Mouse (Mus musculus) Patski (cell line): Measurements from ENCODE around the gene Ankrd55. TPM values are rescaled to one million over a fixed set of nuclear protein-coding genes. Genes with fewer than 3 reads are reported as not detected.

Source experiments
- ATAC-seq: fragments of 100-300 bp; one replicate; pipeline ENCODE4 v1.8.0; 2021
- CTCF ChIA-PET: fragments of 350-600 bp; sonication (Branson Sonifier 250); formaldehyde crosslinking; loops from one replicate; lab custom pipeline; 2022; ENCODE audit warnings: inconsistent platforms; lab: Charles Lee
- POLR2A ChIA-PET: fragments of 350-600 bp; sonication (Branson Sonifier 250); formaldehyde crosslinking; loops from one replicate; lab custom pipeline; 2022; ENCODE audit warnings: antibody characterized with exemption, inconsistent platforms; lab: Charles Lee
- DNase-seq: peaks from one replicate; pipeline ENCODE4 v3.0.0-alpha.2; 2011; ENCODE audit warnings: low read depth, low spot score
- H3K27me3 ChIP-seq: fragments of 371-371 bp; one replicate; pipeline ENCODE4 v1.5.1; 2021
- CTCF ChIP-seq: fragments of 100-300 bp; IDR thresholded peaks from one replicate; pipeline ENCODE4 v1.5.1; 2021
- in situ Hi-C: fragments of 300-500 bp; cut with MboI; formaldehyde crosslinking; loops from 3 replicates; pipeline ENCODE4 v1.11.1; 2018; ENCODE audit warnings: low pct_unique_long_range_greater_than_20kb, mixed read lengths
- polyA plus RNA-seq: library from polyadenylated mRNA; unstranded; gene quantifications from one replicate; pipeline ENCODE4 v1.2.3, GENCODE M21; 2021

Gene Ankrd55
- polyA plus RNA-seq, 1 experiment from 2014 or later = 1.2 TPM

GRCm38 (mm10) chr13:112433271-112433670, 145.0 kb downstream of the Ankrd55 start:
- no peak for ATAC-seq
- TF ChIP-seq CTCF = no peak
- ChIA-PET POLR2A (interaction anchor here (0.7 kb wide), 1 partner anchor 1182 kb away, joined by 3 read pairs; no protein-coding TSS in a partner anchor), CTCF (interaction anchor here (1.5 kb wide), 1 partner anchor 9 kb away, joined by 3 read pairs; no protein-coding TSS in a partner anchor)
- DNase-seq = no peak
- in situ Hi-C loops = no loop called here
- H3K27me3 ChIP-seq = no peaks in the 10 kb centered on the region

Other genes starting within 250 kb of the Ankrd55 start
- 125 TPM for gene Il6st, start 175.6 kb downstream of the Ankrd55 start, polyA plus RNA-seq